Mouse (Mus musculus) right cerebral cortex, adult 2 months (tissue): ENCODE results near the gene Napepld.
"Not testable (repeated sequence)": the region's sequence is repeated elsewhere in the genome, so short reads cannot be mapped to it uniquely, and the experiment has no call there.

ENCODE experiments used
- DNase-seq, 2 experiments: peaks; one replicate each; pipeline ENCODE4 v3.0.0; 2021 to 2022; ENCODE audit warnings: low spot score in 2 of 2

Napepld gene

GRCm38 (mm10) chr5:21667191-21668137 is 33.7 kb downstream of the Napepld start:
- DNase-seq, result no peak

DNA sequence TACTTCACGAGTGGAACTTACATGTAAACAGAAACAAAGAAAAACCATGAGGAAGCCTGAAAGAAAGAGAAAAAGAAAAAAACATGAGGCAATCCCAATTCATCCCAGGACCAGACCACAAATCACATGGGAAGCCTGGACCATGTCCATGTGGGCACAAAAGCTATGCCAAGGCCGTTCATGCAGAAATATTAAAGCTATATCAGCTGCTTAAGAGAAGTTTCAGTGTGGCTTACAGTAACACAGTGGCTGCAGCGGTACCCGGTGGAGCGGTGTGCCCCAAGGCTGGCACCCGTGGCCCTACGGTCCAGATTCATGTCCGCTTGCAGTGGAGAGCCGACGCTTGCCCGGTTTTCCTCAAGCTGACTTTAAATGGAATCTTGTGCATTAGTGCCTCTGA is 38.1 kb downstream of the Napepld start:
- DNase-seq, result no peak

DNA sequence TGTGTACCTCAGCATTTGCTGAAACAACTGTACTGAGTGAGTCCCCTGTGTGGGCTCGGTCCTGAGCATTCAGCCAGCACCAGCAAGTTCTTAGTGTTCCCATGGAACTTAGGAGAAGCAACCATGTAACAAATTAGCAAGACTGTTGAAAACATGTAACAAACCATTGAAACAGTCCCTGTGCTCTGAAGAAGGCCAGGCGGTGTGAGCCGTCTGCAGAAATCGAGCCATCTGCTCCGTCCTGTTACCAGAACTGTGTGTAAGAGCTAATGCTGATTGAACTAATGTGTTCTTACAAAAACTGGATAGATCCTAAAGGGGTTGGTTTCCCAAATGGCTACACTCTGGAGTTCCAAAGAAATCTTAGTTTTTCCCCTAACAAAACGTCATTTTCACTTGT is 40.3 kb downstream of the Napepld start:
- no peak for DNase-seq

DNA sequence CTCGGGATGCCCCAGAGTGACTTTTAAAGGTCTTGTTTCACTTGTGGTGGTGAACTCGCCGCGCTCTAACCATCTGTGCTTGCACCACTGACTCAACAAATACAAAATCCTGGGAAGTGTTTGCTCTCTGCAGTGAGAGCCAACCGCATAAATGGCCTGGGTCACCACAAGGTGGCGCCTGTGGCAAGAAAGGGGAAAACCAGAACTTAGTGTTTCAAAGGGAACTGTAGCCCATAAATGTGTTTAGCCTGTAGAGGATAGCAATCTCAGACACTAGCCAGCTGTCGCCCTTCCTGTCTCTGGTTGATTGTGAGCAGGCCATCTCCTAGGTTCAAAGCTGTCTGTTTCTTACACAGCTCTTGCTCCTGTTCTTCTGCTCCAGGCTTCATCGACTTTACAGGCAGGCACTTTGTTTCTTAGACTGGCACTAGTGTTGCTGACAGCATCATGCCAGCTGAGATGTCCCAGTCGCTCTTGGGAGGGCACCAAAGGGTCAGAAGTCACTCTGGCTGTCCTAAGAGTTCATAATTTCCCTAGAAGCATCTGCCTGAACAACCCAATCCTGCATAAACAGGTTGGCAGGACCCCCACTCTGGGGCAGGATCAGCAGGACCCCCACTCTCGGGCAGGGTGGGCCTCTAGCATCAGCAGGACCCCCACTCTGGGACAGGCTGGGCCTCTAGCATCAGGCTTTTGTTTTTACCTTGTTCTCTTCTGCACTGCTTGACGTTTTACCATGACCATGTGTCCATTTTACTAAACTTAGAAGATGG is 42.4 kb downstream of the Napepld start:
- peak; percentile 78 to 86 for DNase-seq

DNA sequence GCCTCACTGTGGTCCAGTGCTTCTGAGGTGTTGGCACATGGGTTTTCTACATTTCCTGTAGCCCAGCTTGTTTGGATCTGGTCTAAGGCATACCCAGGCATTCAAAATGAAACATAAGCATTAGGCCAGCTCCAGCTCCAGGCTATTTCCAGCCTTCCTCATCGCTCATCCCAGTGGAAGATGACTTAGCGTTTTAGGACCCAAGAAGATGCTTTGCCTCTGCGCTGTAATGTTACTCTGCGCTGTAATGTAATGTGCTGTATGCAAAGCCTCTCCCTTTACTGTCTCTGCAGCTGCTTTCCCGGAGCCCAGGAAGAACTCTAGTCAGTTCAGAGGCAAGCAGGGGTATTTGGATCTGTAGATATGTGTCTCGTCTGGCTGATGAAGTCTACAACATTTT is 43.2 kb downstream of the Napepld start:
- DNase-seq, result no peak

- no peak for DNase-seq
These were observed 44.3 kb downstream of the Napepld start for GRCm38 (mm10) chr5:21656912-21657311.

GRCm38 (mm10) chr5:21651885-21652612 is 49.1 kb downstream of the Napepld start:
- no peak for DNase-seq

GRCm38 (mm10) chr5:21650736-21651135 is 50.5 kb downstream of the Napepld start:
- no peak for DNase-seq

DNA sequence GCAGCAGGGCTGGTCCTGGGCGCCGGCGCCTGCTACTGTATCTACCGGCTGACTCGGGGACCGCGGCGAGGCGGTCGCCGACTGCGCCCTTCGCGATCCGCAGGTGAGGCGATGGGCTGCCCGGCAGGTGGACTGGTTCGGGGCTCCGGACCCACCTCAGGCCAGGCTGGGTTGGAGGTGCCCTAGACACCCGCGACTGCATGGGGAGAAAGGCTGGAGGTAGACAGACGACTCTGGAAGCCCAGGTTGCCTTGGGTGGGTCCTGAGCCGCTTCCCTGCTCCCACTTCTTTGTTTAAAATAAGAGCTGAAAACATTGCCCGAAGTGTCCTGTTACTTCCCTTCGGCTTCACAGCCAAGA is 55.1 kb downstream of the Napepld start:
- no peak for DNase-seq

DNA sequence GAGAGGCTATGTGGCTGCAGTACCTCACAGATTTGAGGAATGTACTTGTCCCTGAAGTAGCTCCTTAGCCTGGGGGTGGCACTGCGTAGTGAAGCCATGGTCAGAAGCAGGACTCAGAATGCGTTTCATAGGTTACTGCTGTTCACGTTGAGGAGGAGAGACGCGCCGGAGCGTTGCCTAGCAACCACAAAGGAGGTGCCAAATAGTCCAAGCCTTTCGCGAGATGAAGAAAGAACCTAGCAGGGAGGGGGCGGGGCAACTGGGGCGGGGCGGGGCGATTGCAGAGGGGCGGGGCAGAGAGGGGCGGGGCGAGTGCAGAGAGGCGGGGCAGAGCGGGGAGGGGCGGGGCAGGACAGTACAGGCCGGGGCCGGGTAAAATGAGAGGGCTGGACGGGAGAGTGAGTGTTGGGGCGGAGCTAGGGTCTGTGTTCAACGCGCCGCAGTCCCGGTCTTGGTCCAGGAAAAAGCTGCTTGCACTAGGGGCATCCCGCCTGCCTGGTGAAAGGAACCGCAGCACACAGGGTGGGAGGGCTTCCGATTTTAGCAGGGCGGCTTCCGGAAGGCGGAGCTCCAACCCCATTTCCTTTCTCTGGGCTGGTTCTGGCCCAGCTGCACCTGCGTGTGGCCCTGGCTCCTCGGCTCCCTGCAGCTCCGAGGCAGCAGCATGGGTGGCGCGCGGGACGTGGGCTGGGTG is 55.6 kb downstream of the Napepld start, which contains the start of the genes Fbxl13 and Armc10:
Fbxl13 (minus strand) TSS at position 196 of the 694 bp plus-strand sequence.
Armc10 (plus strand) TSS at position 375 of the 694 bp plus-strand sequence.
- DNase-seq, result peak; percentile 89 to 93

DNA sequence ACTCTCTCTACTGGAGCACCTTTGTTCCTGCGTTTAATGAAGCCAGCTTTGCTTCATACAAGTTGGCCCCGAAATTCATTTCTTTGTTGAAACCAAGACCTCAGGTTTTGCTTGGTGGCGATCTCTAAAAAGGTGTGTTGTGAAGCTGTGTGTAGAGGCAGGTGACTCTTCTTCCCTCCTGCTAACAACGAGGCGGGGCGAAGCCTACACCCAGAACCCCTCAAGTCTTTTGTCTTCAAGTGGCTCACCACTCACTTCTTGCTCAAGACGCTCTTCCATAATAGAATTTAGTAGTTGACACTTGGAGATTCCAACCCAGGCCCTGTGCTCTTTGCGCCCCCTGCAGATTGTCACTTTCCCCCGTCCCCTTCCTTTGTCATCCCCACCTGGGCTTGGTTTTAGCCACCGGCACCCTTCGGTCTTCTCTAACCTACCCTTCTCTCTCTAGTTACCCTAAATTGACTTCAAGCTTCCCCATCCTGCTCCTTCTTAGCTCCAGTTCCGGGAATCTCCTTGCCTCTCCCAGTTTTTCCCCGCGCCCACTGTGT is 56.2 kb downstream of the Napepld start:
- DNase-seq, result no peak

DNA sequence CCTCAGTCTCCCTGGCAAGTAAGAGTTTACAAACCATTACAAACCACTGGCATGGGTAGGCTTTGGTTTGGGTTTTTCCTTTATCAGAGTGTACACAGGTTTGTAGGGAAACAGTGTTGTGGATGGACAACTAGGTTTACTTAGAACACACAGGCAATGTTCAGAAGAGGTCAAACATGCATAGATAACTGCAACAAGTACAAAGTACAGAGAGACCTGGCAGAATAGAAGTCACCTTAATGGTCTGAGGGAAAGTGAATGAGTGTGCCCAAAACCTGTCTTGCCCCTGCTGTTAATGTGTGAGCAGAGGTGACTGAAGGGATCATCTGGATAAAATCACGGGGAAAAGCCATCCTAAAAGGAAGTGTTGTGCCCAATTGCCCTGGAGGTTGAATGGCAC is 57.6 kb downstream of the Napepld start:
- no peak for DNase-seq

DNA sequence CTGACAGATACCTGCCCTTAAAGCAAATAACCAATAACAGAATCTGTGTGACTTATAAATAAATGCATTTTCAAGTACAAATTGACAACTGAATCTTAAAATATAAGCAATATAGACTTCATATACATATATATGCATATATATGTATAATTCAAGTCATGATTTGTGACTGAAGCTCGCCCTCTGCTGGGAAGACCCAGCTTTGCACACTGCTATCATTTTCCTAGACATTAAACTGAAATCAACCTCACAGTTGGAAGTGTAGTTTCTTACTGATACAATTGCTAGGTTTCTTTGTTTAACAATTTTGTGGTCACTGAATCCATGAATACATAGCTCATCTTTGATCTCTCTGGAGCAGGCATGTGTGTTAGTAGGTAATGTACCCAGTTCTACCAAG is 60.2 kb downstream of the Napepld start:
- DNase-seq, result peak; percentile 82 to 88

DNA sequence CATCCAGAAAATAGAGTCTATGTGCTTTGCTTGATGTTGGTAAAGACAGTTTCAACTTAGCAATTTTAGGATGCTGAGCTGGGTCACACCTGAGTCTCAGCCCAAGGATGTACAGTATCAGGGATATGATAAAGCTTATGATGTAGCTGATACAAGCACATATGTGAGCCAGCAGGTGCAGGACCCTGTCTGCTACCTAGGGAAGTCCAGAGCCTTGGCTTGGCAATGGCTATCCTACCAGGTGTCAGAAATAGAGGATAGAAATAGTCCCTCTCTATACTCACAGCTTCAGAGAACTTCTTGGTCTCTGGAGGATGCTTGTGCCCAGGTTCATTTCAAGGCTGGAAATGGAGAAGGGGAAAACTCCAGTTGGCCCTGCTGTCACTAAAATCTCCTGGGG is 75.3 kb downstream of the Napepld start:
- no peak for DNase-seq

DNA sequence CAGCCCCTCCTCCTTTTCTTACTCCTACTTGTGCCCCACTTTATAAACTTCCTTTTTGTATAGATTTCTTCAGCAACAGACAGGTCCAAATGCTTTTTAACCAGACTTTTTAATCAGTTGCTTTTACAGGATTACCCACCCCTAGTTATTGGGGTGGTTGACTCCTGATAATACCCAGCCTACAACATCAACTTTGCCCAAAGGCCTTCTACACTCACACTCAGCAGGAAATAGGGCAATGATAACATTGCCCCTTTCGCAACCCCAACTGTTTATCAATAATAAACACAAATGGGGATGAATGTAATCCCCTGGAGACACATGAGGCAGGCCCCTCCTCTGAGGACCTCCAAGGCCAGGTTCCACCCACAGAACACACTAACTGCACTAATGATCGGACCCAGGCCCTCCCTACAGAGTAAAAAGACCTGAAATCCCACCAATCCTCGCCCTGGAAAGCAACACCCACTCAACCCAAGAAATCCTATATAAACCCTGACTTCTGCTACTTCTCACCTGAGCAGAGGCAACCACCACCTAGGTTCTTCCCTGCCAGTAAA is 84.7 kb downstream of the Napepld start:
- DNase-seq, result no peak

DNA sequence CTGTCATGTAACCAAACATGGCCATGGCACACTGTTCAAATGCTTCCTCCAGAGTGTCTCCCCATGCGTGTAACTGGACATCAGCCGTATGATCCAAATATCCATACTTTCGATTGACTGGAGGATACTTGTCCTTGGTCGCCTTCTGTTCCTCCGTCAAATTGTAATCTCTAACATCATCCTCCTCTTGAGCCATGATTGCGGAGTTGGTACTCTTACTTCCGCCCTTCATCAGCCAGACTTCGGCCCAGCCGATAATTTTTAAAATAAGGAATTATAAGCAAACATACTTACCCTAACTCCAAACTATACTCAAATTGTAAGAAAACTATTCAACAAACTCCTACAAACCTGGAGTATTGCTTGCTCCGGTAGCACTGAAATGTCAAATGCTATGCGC is 86.9 kb downstream of the Napepld start:
- DNase-seq, result not testable (repeated sequence)
